Mouse (Mus musculus): Measurements from ENCODE around the gene Rasgrp1.

- TF ChIP-seq GATA1 (IDR thresholded peaks at IDR 0.05; ENCODE audit: low read length), result no peak
- TF ChIP-seq TAL1 (IDR thresholded peaks at IDR 0.05; ENCODE audit: low read length), result no peak
Measured at GRCm38 (mm10) chr2:117374293-117374830, 31.6 kb upstream of the Rasgrp1 start.

Measured in erythroblast, embryonic 14.5 days (primary cell).